Mouse (Mus musculus): Measurements from ENCODE around the gene Thap4.

Gene Thap4

DNA sequence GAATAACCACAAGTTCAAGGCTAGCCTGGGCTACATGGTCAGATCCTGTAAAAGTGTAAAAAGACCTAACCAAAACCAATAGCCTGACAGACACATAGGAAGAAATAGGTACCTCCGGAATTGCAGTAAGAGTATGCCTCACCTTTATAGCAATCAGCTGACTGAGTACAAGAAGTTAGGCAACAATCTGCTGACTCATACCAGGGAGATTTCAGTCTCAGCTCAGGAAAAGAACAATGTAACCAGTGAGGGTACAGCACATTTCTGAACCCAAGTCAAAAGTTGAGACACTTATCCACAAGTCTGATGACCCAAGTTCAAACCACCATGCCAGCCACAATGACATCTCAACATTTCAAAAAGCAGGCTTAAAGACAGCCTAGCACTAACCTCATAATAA lies 6.1 kb downstream of the Thap4 start:
- intact Hi-C loops (cut with DNase I) = no loop called here

DNA sequence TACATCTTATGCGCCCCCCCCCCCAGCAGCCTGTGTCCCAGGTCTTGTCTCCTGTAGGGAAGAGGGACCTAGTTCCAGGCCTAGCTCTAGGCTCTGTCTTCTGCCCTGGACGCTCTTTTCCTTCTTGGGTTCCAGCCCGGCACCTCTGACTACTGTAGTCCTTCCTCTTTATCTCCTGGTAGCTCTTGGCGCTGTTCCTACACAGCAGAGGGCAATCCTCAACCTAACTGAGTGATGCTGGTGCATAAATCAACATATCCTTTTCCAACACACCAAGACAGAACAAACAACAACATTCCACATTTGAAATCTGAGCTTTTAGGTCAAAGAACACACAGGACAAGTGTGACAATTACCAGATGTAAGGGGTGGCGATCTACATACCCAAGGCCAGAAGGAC lies 8.5 kb downstream of the Thap4 start:
- intact Hi-C loops (cut with DNase I) = no loop called here

DNA sequence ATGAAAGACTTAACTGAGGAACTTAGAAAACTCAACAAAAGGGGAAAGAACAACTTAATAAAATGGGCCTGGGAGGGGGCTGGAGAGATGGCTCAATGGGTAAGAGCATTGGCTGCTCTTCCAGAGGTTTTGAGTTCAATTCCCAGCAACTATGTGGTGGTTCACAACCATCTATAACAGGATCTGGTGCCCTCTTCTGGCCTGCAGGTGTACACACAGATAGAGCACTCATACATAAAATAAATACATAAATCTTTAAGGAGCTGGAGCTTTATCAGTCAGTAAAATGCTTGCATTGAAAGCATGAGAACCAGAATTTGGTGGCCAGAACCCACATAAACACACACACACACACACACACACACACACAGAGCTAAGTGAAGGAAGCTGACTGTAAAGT lies 11.8 kb downstream of the Thap4 start:
- intact Hi-C loops (cut with DNase I) = no loop called here

DNA sequence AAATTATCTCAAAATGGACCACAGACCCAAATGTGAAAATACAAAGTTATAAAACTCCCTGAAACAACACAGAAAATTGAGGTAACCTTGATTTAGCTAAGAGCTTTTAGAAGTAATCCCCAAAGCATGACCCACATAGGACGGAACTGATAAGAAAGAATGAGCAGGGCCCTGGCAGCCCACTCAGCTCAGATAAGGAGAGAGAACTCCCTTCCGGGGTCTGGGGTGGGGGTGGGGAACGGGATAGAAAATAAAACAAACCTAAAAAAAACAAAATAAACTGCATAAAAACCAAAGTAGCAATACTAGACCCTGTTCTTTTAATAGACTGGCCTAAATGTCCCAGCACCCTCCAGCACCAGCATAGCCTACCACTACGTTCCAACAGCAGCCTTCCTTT lies 12.7 kb downstream of the Thap4 start:
- intact Hi-C loops (cut with DNase I) = no loop called here

DNA sequence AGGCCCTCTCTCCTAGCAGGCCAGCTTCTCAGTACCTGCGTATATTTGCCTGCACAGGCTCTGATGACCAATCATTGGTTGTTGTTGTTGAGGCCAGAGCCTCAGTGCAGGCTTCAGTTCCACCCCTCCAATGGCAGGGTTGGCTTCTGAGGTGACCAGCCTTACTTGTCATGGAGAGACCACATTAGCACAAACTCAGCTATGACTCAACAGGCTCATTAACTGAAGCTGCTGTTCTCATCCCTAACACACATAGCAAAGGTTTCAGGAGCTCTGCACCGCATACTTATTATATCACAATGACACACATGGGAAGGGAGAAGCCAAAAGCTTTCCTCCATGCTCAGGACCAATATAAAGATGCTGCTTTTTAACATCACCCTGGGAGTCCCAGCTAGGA lies 14.0 kb downstream of the Thap4 start:
- intact Hi-C loops (cut with DNase I) = no loop called here

DNA sequence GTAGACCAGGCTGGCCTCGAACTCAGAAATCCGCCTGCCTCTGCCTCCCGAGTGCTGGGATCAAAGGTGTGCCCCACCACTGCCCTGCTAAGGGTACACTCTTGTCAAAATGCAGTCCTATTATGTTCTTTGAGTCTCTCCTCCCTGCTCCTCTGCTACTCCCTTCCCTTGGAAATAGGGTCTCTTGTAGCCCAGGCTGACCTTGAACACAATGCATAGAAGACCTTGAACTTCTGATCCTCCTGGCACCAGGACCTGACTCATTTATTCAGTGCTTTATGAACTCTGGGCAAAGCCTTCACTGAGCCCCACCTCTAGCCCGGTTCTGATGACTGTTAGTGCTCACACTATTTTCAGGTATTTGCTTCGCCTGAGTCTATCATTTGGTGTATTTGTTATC lies 17.0 kb downstream of the Thap4 start:
- intact Hi-C loops (cut with DNase I) = no loop called here

DNA sequence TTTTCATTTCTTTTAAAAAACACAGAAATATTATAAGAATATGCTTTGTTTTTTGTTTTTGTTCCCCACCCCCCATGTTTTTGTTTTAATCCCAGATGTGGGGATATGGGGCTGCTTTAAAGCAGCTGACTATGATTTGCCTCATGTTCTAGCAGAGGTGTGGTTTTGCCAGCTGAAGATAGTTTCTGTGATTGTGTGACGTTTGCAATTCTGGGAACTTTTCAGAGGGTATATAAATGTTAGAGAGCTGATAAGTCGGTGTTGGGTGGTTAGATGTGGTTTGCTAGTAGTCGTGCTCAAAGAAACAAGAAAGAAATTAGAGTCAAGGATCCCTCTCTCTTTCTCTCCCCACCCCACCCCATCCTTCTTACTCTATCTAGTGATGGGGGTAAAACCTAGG lies 18.8 kb downstream of the Thap4 start:
- intact Hi-C loops (cut with DNase I) = no loop called here

DNA sequence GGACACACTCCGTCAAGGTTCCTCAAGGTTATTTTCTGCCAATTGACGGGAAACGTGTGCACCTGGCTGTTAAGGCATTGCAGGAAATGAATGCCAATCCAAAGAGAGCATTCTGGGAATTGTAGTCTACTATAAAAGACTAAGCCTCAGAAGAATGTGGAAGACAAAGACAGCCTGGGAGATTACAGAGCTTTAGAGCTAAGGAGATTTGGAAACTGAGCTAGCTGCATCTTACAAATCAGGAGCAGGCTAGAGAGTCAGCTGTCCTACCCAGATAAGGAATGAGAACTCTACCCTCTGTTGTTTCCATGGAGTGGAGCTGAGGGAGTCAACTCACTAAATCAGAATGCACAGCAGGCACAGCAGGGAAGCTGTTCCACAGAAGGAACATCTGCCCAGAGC lies 22.8 kb downstream of the Thap4 start:
- intact Hi-C loops (cut with DNase I) = no loop called here

DNA sequence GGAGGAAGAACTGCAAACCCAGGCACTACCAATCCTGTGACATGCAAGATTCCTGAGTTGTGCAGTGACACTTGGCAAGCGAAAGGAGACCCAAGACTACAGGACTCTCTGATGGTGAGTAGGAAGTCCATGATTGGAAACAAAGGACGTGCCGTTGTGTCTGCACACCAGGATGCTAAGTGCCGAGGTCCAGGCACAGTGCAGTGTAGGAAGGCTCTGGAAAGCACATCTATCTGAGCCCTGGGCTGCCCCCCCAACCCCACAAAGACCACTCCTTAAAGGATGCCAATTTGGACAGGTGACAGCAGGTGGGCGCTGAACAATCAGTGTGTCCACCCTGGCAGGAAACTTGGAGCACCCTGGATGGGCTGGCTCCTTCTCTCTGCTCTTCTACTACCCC lies 23.6 kb downstream of the Thap4 start:
- intact Hi-C loops (cut with DNase I) = no loop called here

DNA sequence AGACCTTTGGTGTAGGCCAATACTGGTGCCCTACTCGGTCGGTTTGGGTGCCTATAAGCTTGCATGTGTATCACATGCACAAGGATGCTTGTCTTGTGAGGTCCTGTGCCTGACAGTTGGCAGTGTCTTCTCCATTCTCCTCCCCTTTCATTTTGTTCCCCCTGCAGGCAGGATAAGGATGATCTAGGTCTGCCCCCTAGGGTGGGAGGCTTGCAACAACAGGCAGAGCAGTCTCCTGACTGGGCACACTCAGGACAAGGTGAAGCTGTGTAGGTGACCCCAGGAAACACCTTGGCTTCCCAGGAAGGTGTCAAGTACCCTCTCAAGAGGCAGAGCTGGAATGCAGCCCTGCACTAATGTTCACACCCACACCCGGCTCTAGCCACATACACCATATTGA lies 27.7 kb downstream of the Thap4 start:
- intact Hi-C loops (cut with DNase I) = loop anchor here (5.0 to 10.0 kb wide), 3 partner anchors 60 to 212 kb away; partner anchors contain the start of gene Farp2

DNA sequence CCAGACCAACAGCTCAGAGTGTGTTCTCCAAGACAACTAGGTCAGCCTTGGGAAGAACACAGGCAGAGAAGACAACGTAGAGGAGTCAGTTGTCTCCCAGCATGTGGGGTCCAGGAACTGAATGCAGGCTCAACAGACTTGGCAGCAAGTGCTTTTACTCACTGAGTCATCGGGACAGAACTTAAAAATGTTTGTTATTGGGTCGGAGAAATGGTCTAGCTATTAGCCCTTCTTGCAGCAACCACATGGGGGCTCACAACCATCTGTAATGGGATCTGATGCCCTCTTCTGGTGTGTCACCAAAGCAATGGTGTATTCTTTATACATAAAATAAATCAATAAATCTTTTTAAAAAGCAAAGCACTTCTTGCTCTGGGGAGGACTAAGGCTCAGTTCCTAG lies 28.5 kb downstream of the Thap4 start:
- intact Hi-C loops (cut with DNase I) = loop anchor here (5.0 to 10.0 kb wide), 3 partner anchors 59 to 211 kb away; partner anchors contain the start of gene Farp2

DNA sequence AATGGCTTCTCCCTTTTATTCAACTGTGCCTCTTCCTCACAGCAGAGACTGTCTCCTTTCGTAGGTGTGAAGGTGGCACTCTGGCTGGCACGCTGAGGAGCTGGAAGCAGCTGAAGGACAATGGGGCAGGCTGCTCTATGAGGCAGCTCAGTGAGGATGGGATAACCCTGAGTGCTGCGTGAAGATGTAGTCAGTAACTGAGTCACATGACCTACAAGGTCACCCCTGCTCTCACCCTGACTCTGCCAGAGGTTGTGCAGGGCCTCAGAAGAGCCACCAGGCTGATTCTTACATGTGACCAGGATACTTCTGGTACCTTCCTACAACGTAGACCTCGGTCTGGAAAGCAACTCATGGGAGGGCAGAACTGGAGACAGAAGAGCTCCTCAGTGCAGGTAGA lies 29.0 kb downstream of the Thap4 start:
- intact Hi-C loops (cut with DNase I) = loop anchor here (5.0 to 10.0 kb wide), 3 partner anchors 58 to 211 kb away; partner anchors contain the start of gene Farp2

DNA sequence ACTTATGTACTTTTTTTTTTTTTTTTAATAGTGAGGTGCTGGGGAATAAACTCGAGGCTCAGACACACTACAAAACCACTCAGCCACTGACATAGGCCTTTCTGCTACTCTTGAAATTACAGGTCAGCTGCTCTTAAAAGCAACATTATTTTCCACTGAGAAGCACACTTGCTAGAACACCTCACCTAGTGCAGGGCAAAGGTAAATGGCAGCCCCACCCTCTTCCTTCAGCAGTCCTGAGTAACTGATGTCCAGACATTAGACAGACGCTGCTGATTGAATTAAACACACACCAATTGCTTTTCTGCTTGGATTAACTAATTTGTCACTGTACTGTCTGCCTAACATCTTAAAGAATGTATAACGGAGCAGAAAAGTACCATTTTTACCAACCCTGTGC lies 30.0 kb downstream of the Thap4 start:
- intact Hi-C loops (cut with DNase I) = loop anchor here (5.0 to 10.0 kb wide), 3 partner anchors 57 to 210 kb away; partner anchors contain the start of gene Farp2

DNA sequence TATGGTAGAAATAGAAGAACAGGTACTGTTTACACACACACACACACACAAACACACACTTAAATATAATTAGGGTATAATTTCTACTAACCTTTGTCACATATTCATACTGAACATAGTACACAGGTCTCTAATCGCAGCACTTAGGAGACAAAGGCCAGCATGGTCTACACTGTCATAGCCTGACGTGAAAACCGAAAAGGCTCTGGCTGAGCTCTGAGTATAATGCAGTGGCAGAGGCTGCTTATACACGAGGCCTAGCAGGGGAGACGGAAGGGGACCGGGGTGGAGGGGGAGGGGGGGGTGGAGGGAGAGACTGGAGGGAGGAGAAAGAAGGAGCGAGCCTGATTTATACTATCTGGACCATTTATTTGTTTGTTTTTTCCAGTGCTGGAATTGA lies 33.1 kb downstream of the Thap4 start:
- intact Hi-C loops (cut with DNase I) = loop anchor here (10.0 kb wide), 2 partner anchors 87 to 207 kb away; partner anchors contain the start of gene Farp2

DNA sequence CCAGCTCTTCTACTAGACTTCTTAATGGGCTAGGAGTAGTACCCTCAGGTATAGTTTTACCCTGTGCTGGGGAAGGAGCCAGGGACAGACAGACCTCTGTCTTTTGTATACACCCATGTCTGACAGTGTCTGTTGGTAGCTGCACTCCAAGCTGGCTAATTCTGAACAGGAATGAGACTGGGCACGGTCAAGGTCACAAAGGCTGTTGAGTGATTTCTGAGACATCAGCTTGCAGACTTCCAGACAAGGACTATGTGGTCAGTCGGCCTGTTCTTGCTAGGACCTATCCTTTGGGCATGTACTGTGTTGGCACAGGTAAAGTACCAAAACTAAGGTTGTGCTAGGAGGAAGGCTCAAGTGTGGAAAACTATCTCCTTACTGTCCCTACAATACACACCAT lies 38.5 kb downstream of the Thap4 start:
- intact Hi-C loops (cut with DNase I) = no loop called here

DNA sequence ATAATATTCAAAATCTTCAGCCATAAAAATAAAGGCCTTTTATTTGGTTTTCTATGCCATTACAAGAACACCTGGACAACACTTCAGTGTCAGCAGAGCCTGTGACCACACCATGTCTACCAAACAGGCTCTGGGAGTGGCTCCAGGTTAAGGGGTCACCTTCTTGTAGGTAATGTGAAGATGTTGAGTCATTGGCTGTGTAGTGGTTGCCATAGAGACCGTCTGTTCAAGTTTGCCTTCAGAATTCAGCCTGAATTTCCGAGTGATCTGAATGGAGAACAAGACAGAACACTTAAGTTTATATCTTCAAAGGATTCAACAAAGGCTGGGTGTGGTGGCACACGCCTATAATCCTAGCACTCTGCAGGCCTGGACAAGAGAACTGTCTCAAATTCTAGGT lies 49.3 kb downstream of the Thap4 start:
- intact Hi-C loops (cut with DNase I) = no loop called here

DNA sequence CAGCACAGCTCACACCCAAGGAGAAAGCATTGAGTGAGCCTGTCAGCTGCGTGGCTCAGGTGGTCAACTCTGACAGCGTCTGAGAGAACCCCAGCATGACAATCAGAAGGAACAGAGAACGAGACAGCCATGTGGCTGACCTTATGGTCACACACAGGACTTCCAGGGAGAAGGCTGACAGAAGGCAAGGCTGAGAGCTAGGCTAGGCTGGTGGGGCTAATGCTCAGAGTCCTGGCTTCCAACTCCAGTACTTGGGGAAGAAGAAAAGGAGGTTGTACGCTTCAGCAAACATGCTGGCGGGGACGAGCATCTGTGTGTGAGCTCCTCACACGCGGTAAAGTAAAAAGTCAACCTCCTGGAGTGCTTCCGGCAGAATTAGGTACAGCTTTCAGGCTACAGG lies 50.3 kb downstream of the Thap4 start:
- intact Hi-C loops (cut with DNase I) = no loop called here

DNA sequence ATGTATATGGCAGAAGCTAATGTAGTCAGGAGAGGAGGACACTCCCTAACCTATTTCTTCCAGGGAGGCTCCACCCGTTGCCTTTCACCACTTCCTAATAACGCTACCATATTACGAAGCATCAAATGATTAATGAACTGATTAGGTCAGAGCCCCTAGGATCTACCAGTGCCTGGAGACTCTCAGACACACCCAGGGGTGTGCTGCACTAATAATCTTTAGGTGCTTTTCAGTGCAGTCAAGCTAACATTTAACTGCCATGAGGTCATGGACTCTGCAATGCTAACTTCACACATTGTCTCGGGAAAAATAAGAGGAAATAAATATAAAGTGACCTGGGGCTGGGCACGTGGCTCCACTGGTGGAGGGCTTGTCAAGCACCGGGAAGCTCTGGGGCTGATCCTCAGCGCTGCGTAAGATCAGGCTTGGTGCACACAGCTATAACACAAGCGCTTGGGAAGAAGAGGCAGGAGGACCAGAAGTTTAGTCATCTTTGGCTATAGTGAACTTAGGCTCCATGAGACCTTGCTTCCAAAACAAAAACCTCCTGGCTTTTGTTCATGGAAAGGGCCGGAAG lies 51.1 kb downstream of the Thap4 start:
- intact Hi-C loops (cut with DNase I) = no loop called here

DNA sequence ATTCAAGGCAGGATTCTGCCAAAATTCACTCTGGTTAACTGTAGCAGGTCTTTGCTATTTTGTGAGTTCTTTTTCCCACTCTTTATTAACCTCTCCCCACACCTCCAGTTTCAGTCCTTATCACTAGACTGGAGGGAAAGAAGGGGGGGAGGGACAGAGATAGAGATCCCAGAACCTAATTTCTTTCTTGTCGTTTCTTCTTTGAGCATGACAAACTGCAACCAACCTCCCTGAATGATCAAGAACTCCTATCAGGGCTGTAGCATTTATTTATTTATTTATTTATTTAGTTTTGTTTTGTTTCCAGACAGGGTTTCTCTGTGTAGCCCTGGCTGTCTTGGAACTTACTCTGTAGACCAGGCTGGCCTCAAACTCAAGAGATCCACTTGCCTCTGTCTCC lies 52.6 kb downstream of the Thap4 start:
- intact Hi-C loops (cut with DNase I) = no loop called here

DNA sequence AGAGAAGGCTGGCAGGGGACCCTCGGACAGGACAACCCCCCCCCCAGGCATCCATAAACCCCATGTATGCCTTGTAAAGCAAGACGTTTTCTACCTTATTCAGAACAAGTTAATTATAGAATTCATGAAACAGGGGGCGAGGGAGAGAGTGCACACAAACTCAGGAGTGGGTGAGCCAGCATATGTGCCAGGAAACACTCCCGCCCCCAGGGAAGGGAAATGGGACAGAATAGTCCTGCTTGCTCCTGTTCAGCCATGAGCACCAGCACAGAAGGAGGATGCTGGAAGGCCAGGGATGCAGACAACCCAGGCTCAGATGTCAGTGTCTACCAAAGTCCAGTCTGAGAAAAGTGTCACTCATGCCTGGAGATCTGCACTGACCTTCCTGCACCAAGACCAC lies 55.5 kb downstream of the Thap4 start:
- intact Hi-C loops (cut with DNase I) = no loop called here

DNA sequence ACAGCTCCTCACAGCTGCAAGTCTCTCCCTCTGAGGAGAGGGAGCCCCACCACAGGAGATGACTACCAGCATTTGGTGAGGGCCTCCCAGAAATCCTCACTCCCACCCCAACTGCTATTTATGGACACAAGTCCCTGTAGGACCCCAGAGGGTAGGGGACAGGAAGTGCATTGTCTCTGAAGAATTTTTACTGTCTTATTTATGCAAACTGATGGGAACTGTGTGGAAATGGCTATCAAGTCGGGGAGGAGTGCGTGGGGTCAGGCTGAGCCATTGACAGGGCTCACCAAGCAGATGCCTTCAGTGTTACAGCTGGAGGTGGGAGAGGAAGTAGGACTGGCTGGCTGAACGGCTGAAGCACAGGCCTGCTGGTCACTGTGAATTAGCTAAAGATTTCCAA lies 57.3 kb downstream of the Thap4 start:
- intact Hi-C loops (cut with DNase I) = no loop called here

DNA sequence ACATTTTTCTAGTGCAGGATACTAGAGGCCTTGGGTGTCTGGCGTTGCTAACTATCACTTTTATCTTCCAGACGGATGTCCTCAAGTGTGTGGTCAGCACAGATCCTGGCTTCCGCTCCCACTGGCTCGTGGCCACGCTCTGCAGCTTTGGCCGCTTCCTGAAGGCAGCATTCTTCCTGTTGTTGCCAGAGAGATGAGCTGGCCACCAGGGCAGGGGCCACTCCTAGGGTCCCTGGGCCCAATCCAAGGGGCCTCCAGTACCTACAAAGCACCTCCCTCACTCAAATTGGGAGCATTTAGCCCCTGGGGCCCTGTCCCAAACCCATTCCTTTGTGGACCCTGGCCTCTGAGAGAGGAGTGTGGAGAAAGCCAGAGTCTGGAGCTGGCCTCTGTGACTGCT lies 59.7 kb downstream of the Thap4 start:
- intact Hi-C loops (cut with DNase I) = no loop called here

DNA sequence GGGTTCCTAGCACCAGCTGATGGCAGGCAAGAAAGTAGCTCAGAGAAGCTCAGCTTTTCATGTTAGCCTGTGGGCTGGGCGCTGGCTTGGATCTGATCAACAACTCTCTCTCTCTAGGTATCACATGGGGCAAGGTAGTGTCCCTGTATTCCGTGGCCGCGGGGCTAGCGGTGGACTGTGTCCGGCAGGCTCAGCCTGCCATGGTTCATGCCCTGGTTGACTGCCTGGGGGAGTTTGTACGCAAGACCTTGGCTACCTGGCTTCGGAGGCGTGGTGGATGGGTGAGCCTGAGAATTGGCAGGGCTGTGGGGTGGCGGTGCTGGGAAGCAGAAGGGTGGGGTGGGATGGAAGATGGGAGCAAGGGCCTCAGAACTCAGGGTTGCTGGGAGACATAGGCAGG lies 60.7 kb downstream of the Thap4 start:
- intact Hi-C loops (cut with DNase I) = no loop called here

DNA sequence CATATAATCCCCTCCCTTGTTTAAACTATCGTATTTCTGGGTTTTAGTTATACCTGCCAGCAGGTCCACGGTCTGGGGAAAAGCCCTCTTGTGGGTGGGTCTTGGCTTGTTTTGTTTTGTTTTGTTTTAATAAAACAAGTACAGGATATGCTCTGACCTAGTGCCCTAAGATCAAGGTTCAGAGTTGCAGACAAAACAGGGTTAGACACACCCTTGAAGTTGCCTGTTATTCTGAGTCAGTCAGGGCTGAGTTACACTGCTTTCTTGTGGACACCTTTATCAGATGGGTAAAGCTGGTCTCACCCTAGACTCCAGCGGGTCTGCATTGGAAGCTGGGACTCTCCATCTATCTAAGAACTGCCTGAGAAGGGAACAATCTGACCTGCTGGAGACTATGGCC lies 61.2 kb downstream of the Thap4 start:
- intact Hi-C loops (cut with DNase I) = no loop called here
